Mouse (Mus musculus): ENCODE results near the gene Hhat. TPM values are rescaled to one million over a fixed set of nuclear protein-coding genes. Genes with fewer than 3 reads are reported as not detected.

The Hhat gene
- total RNA-seq, 2 experiments from 2014 or later = 0.81 to 1.3 TPM

GRCm38 (mm10) chr1:192797011-192797274, 25.9 kb upstream of the Hhat start:
- no peak for DNase-seq (ENCODE audit: extremely low spot score in 1 of 2, low spot score in 2 of 2)
- Histone ChIP-seq H3K4me3 (no peak overlapping the region), H3K27ac (no peak overlapping the region)
- no peak for TF ChIP-seq CTCF (IDR thresholded peaks at IDR 0.05)
- intact Hi-C loops (cut with DNase I) = no loop called here

GRCm38 (mm10) chr1:192796201-192797010, 25.4 kb upstream of the Hhat start:
- no peak for TF ChIP-seq CTCF (IDR thresholded peaks at IDR 0.05)
- DNase-seq (ENCODE audit: extremely low spot score in 1 of 2, low spot score in 2 of 2) = no peak
- H3K4me3 ChIP-seq = no peak overlapping the region
- intact Hi-C loops (cut with DNase I) = no loop called here
- H3K27ac ChIP-seq = no peak overlapping the region

- no peak for DNase-seq (ENCODE audit: extremely low spot score in 1 of 2, low spot score in 2 of 2)
- TF ChIP-seq CTCF (IDR thresholded peaks at IDR 0.05) = no peak; the same call in 1 of the 2 replicates
- H3K4me3 ChIP-seq = no peak overlapping the region
- intact Hi-C loops (cut with DNase I) = no loop called here
- H3K27ac ChIP-seq = no peak overlapping the region
These were observed 24.1 kb upstream of the Hhat start for GRCm38 (mm10) chr1:192794957-192795745.

DNA sequence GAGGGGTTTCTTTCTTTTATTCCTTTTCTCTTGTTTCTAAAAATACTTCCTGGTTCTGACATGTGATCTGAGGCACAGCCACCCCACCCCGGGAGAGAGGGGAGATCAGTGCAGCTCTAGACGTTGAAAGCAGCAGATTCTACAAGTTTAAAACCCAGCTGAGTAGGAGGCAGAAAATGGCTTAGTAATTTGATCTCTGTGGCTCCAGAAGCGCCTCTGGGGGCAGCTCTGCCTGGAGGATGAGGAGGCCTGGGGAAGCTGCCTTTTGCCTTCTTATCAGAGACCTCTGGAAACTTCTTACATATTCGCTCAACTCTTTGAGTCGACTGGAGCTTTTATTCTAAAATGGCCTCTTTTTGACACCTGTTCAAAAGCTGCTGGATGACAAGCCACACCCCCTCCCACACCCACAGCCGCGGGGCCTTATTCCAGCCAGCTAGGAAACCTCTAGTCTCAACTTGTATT, 20.9 kb upstream of the Hhat start:
- Histone ChIP-seq H3K27ac (no peak overlapping the region), H3K4me3 (no peak overlapping the region)
- TF ChIP-seq CTCF (IDR thresholded peaks at IDR 0.05) = no peak
- DNase-seq (ENCODE audit: extremely low spot score in 1 of 2, low spot score in 2 of 2) = no peak
- intact Hi-C loops (cut with DNase I) = no loop called here

DNA sequence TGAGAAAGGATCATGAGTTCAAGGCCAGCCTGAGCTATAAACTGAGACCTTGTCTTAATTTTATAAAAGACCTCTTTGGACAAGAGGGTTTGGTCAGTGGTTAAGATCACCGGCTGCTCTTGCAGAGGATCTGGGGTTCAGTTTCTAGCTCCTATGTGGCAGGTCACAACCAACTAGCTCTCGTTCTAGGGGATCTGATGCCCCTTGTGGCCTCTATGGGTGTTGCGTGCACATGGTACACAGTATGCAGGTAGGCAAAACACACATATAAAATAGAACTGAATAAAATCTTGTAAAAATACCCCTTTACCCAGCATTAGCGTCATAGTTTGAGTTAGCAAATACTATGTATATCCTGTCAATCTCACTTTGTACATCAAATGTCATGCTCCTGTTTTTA, 19.4 kb upstream of the Hhat start:
- Histone ChIP-seq H3K4me3 (no peak overlapping the region), H3K27ac (no peak overlapping the region)
- TF ChIP-seq CTCF (IDR thresholded peaks at IDR 0.05) = peak; percentile 33
- DNase-seq (ENCODE audit: extremely low spot score in 1 of 2, low spot score in 2 of 2) = no peak
- intact Hi-C loops (cut with DNase I) = no loop called here

- Histone ChIP-seq H3K4me3 (no peak overlapping the region), H3K27ac (no peak overlapping the region)
- DNase-seq (ENCODE audit: extremely low spot score in 1 of 2, low spot score in 2 of 2) = no peak
- intact Hi-C loops (cut with DNase I) = loop anchor here (5.0 kb wide), 2 partner anchors 47 to 67 kb away; partner anchors contain the start of gene Sertad4
- no peak for TF ChIP-seq CTCF (IDR thresholded peaks at IDR 0.05)
These were observed 18.8 kb upstream of the Hhat start for GRCm38 (mm10) chr1:192789828-192790227.

- TF ChIP-seq CTCF (IDR thresholded peaks at IDR 0.05) = no peak
- intact Hi-C loops (cut with DNase I) = loop anchor here (5.0 kb wide), 2 partner anchors 48 to 68 kb away; partner anchors contain the start of gene Sertad4
- Histone ChIP-seq H3K4me3 (no peak overlapping the region), H3K27ac (no peak overlapping the region)
- DNase-seq (ENCODE audit: extremely low spot score in 1 of 2, low spot score in 2 of 2) = peak in 1 of 2 experiments; percentile 40
These were observed 18.1 kb upstream of the Hhat start for GRCm38 (mm10) chr1:192789111-192789522.

- no peak overlapping the region for H3K27ac ChIP-seq
- H3K4me3 ChIP-seq = no peak overlapping the region
- intact Hi-C loops (cut with DNase I) = loop anchor here (5.0 kb wide), 2 partner anchors 51 to 71 kb away; partner anchors contain the start of gene Sertad4
- DNase-seq (ENCODE audit: extremely low spot score in 1 of 2, low spot score in 2 of 2) = no peak
- TF ChIP-seq CTCF (IDR thresholded peaks at IDR 0.05) = no peak
These were observed 15.2 kb upstream of the Hhat start for GRCm38 (mm10) chr1:192786194-192786593.

DNA sequence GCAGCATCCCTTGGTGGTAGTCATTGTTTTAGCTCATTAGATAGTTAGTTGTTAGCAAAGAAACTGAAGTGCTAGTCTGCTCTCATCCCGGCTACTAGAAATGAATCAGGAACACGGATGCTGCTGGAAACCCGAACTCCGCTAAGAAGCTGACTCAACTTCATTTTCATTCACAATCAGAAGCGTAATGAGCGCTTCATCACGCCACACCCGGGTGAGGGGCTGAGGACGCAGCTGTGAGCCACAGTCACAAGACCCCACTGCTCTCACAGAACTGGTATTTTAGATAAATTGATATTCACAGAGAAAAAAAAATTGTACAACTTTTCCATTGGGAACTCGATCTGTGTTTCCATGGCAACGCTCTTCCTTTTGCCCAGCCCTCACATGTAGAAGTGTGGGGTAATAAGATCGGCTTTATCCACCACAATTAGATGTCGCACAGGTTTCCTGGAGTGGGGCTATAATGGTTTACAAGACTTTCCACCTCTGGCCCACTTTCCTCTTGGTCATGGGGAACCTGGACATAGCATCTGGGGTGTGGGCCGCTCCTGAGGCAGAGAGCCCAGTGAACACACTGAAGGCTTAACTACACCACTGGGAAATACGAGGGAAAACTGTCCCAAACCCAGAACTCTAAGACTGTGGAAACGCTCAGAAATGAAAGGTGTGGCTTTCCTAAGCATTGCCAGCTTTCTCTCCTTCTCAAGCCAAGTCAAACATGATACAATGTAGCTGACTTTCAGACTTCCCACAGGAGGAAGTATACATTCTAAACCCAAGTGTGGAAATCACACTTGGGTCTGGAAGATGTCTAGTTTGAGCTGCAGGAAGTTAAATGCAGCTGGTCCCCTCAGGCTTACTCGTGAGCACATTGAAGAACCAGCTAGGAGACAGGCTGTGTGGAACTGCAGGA, 14.3 kb upstream of the Hhat start:
- no peak overlapping the region for H3K27ac ChIP-seq
- peak in 1 of 2 experiments; percentile 25 for DNase-seq (ENCODE audit: extremely low spot score in 1 of 2, low spot score in 2 of 2)
- H3K4me3 ChIP-seq = no peak overlapping the region
- no peak for TF ChIP-seq CTCF (IDR thresholded peaks at IDR 0.05)
- intact Hi-C loops (cut with DNase I) = loop anchor here (2.0 to 5.0 kb wide), 3 partner anchors 52 to 127 kb away; partner anchors contain the start of gene Sertad4

DNA sequence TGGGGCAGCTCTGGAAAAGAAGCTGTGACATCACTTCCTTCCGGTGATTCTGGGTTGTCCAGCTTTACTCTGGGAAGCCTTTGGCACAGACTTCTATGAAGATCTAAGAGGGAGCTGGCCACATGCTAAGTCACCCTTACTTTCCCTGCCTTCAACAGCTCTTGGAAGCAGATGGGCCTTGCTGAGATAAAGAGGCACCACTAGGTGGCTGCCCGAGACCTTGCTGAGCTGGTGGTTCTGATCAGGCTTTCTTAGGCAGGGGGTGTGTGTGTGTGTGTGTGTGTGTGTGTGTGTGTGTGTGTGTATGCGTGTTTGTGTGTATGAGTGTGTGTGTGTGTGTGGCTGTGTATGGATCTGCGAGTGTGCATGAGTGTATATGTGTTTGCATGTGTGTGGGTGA, 13.4 kb upstream of the Hhat start:
- Histone ChIP-seq H3K27ac (no peak overlapping the region), H3K4me3 (no peak overlapping the region)
- peak; percentile 58 for TF ChIP-seq CTCF (IDR thresholded peaks at IDR 0.05)
- intact Hi-C loops (cut with DNase I) = loop anchor here (2.0 to 5.0 kb wide), 3 partner anchors 98 to 343 kb away; no protein-coding TSS in a partner anchor
- peak in 1 of 2 experiments; percentile 49 for DNase-seq (ENCODE audit: extremely low spot score in 1 of 2, low spot score in 2 of 2)

GRCm38 (mm10) chr1:192781256-192781655, 10.2 kb upstream of the Hhat start:
- no peak overlapping the region for H3K4me3 ChIP-seq
- no peak for DNase-seq (ENCODE audit: extremely low spot score in 1 of 2, low spot score in 2 of 2)
- intact Hi-C loops (cut with DNase I) = loop anchor here (5.0 kb wide), 2 partner anchors 101 to 346 kb away; no protein-coding TSS in a partner anchor
- no peak overlapping the region for H3K27ac ChIP-seq
- no peak for TF ChIP-seq CTCF (IDR thresholded peaks at IDR 0.05)
